Mouse (Mus musculus) heart, embryonic 16.5 days (tissue): ENCODE data around the gene Rab43. TPM values are rescaled to one million over a fixed set of nuclear protein-coding genes. Genes with fewer than 3 reads are reported as not detected.

Source experiments
- ATAC-seq: fragments of 200-750 bp; cut with Nextera tagmentation; replicated peaks from 2 replicates; pipeline ENCODE4 v1.8.0; 2017; ENCODE audit warnings: moderate number of reproducible peaks; ENCODE audit not compliant: insufficient read depth, low FRiP score; ENCODE audit errors: extremely low read depth
- H3K27ac ChIP-seq: fragments of 300-500 bp; sonication (generic); 2 replicates; pipeline ENCODE4 v1.5.1; 2014; ENCODE audit warnings: mild to moderate bottlenecking, low read length, control low read depth, moderate library complexity
- H3K27me3 ChIP-seq: fragments of 300-500 bp; sonication (generic); 2 replicates; pipeline ENCODE4 v1.6.1; 2014; ENCODE audit warnings: low read length, mixed read lengths; ENCODE audit not compliant: control insufficient read depth, insufficient read depth
- H3K36me3 ChIP-seq: fragments of 300-500 bp; sonication (generic); 2 replicates; pipeline ENCODE4 v1.6.1; 2014; ENCODE audit not compliant: control insufficient read depth, insufficient read depth
- H3K4me1 ChIP-seq: fragments of 300-500 bp; sonication (generic); 2 replicates; pipeline ENCODE4 v1.6.1; 2014; ENCODE audit warnings: low read length, mixed read lengths; ENCODE audit not compliant: control insufficient read depth, insufficient read depth
- H3K4me2 ChIP-seq: fragments of 300-500 bp; sonication (generic); 2 replicates; pipeline ENCODE4 v1.6.1; 2014; ENCODE audit warnings: low read depth, mild to moderate bottlenecking, control low read depth, low read length
- H3K4me3 ChIP-seq: fragments of 300-500 bp; sonication (generic); 2 replicates; pipeline ENCODE4 v1.5.1; 2014; ENCODE audit warnings: mild to moderate bottlenecking, control low read depth, low read length
- H3K9ac ChIP-seq: fragments of 300-500 bp; sonication (generic); 2 replicates; pipeline ENCODE4 v1.6.1; 2014; ENCODE audit warnings: low read length, control low read depth
- H3K9me3 ChIP-seq: fragments of 300-500 bp; sonication (generic); replicated peaks from 2 replicates; pipeline ENCODE4 v1.6.1; 2016; ENCODE audit warnings: low read length; ENCODE audit not compliant: control insufficient read depth
- WGBS: fragments of 180-500 bp; shearing (Covaris S2); extraction: QIAGEN DNeasy Blood & Tissue Kit; methylation state at CpG from one replicate; pipeline ENCODE4 v1.1.7; 2014; 5-methylcytosine and 5-hydroxymethylcytosine counted together
- polyA plus RNA-seq: library from polyadenylated mRNA; unstranded; fragments of >200 nt; fragmentation: Nextera tagmentation; extraction: Ambion mirVana; gene quantifications from 2 replicates; pipeline ENCODE4 v1.2.1, GENCODE M21; 2015

Gene Rab43
- polyA plus RNA-seq, 1 experiment from 2014 or later, result 10.1 TPM

- no peak overlapping the region for H3K9ac ChIP-seq
- no peaks in the 10 kb centered on the region for H3K9me3 ChIP-seq
- H3K27me3 ChIP-seq, result no peaks in the 10 kb centered on the region
- WGBS, result 91% methylated on average over 5 of the region's 5 CpGs
- H3K36me3 ChIP-seq, result peaks cover 8% of the 10 kb centered on the region; the same call in 1 of the 2 replicates
- ATAC-seq, result no peak
- peaks cover 15% of the 10 kb centered on the region for H3K4me1 ChIP-seq
- no peak overlapping the region for H3K4me2 ChIP-seq
- no peak overlapping the region for H3K27ac ChIP-seq
- H3K4me3 ChIP-seq, result no peak overlapping the region
These were observed 20.1 kb downstream of the Rab43 start for GRCm38 (mm10) chr6:87791826-87792225.

GRCm38 (mm10) chr6:87790779-87791480 is 21.0 kb downstream of the Rab43 start:
- Histone ChIP-seq H3K4me1 (peaks cover 15% of the 10 kb centered on the region), H3K27me3 (no peaks in the 10 kb centered on the region), H3K9me3 (no peaks in the 10 kb centered on the region), H3K36me3 (peaks cover 8% of the 10 kb centered on the region; the same call in 1 of the 2 replicates), H3K4me2 (no peak overlapping the region), H3K9ac (no peak overlapping the region), H3K27ac (no peak overlapping the region), H3K4me3 (no peak overlapping the region)
- WGBS, result 54% methylated on average over 7 of the region's 7 CpGs
- ATAC-seq, result no peak

- H3K4me1 ChIP-seq, result peaks cover 15% of the 10 kb centered on the region
- H3K36me3 ChIP-seq, result peaks cover 8% of the 10 kb centered on the region; the same call in 1 of the 2 replicates
- WGBS, result 85% methylated on average over 6 of the region's 6 CpGs
- H3K9ac ChIP-seq, result no peak overlapping the region
- no peaks in the 10 kb centered on the region for H3K9me3 ChIP-seq
- H3K27me3 ChIP-seq, result no peaks in the 10 kb centered on the region
- ATAC-seq, result no peak
- no peak overlapping the region for H3K27ac ChIP-seq
- H3K4me3 ChIP-seq, result no peak overlapping the region
- H3K4me2 ChIP-seq, result no peak overlapping the region
These were observed 22.2 kb downstream of the Rab43 start for GRCm38 (mm10) chr6:87789791-87790190.

GRCm38 (mm10) chr6:87788896-87789587 is 22.9 kb downstream of the Rab43 start:
- no peak overlapping the region for H3K9ac ChIP-seq
- ATAC-seq, result peak; percentile 58; the same call in 1 of the 2 replicates

GRCm38 (mm10) chr6:87788266-87788895 is 23.6 kb downstream of the Rab43 start:
- Histone ChIP-seq H3K9ac (no peak overlapping the region), H3K36me3 (peaks cover 8% of the 10 kb centered on the region; the same call in 1 of the 2 replicates), H3K4me1 (peaks cover 15% of the 10 kb centered on the region), H3K27ac (no peak overlapping the region), H3K4me3 (no peak overlapping the region), H3K4me2 (no peak overlapping the region), H3K9me3 (no peaks in the 10 kb centered on the region), H3K27me3 (no peaks in the 10 kb centered on the region)
- 90% methylated on average over 9 of the region's 9 CpGs for WGBS
- no peak for ATAC-seq

More at GRCm38 (mm10) chr6:87788896-87789587, 22.9 kb downstream of the Rab43 start:
- Histone ChIP-seq H3K27me3 (no peaks in the 10 kb centered on the region), H3K4me1 (peaks cover 15% of the 10 kb centered on the region), H3K4me2 (no peak overlapping the region), H3K4me3 (no peak overlapping the region), H3K36me3 (peaks cover 8% of the 10 kb centered on the region; the same call in 1 of the 2 replicates), H3K27ac (peak overlapping the region; percentile 71), H3K9me3 (no peaks in the 10 kb centered on the region)
- WGBS, result 31% methylated on average over 5 of the region's 5 CpGs

- ATAC-seq, result no peak
- Histone ChIP-seq H3K4me1 (peaks cover 15% of the 10 kb centered on the region), H3K27me3 (no peaks in the 10 kb centered on the region), H3K27ac (no peak overlapping the region), H3K4me2 (no peak overlapping the region), H3K9me3 (no peaks in the 10 kb centered on the region), H3K4me3 (no peak overlapping the region), H3K9ac (no peak overlapping the region), H3K36me3 (peaks cover 2% of the 10 kb centered on the region; the same call in 1 of the 2 replicates)
- 75% methylated on average over 6 of the region's 6 CpGs for WGBS
These were observed 24.7 kb downstream of the Rab43 start for GRCm38 (mm10) chr6:87787108-87787890.

- WGBS, result 78% methylated on average over 5 of the region's 5 CpGs
- Histone ChIP-seq H3K9ac (no peak overlapping the region), H3K36me3 (no peaks in the 10 kb centered on the region), H3K4me1 (peaks cover 15% of the 10 kb centered on the region), H3K27me3 (no peaks in the 10 kb centered on the region), H3K27ac (no peak overlapping the region), H3K9me3 (no peaks in the 10 kb centered on the region), H3K4me2 (no peak overlapping the region), H3K4me3 (no peak overlapping the region)
- ATAC-seq, result no peak
These were observed 25.3 kb downstream of the Rab43 start for GRCm38 (mm10) chr6:87786621-87787020.

- H3K27me3 ChIP-seq, result no peaks in the 10 kb centered on the region
- H3K9me3 ChIP-seq, result no peaks in the 10 kb centered on the region
- H3K9ac ChIP-seq, result no peak overlapping the region
- peaks cover 7% of the 10 kb centered on the region for H3K4me1 ChIP-seq
- H3K27ac ChIP-seq, result no peak overlapping the region
- no peaks in the 10 kb centered on the region for H3K36me3 ChIP-seq
- H3K4me2 ChIP-seq, result no peak overlapping the region
- 45% methylated on average over 8 of the region's 8 CpGs for WGBS
- ATAC-seq, result no peak
- no peak overlapping the region for H3K4me3 ChIP-seq
These were observed 27.9 kb downstream of the Rab43 start for GRCm38 (mm10) chr6:87784033-87784432.
